In the genomic region with DNA sequence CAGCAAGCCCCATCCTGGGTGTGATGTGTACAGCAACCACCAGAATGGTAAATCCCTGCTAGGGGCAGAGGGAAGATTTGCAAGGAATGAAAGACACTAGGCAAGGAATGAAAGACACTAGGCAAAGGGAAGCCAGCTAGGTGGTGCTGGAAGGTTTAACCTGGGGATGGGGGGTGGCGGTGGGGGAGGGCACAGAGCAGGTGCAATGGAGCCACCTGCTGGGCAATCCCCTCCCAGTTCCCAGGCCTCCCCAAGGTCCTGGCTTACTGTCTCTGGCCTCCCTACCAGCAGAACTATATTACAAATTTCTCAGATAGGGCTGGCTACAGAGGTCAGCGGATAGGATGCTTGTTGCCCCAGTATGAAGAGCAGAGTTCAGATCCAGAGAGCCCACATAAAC, we compare ENCODE assay signal across 14 mouse cellular contexts. TPM values are rescaled to one million over a fixed set of nuclear protein-coding genes. Genes with fewer than 3 reads are reported as not detected.
A peak's percentile ranks its signal among the peaks of the same experiment; 100 is the strongest.
DNase-seq lines count a peak whose midpoint lies in the region; ATAC-seq and TF ChIP-seq lines count a peak whose summit lies in the region.
"Had no signal": no experiment of that assay in that cellular context is flagged by ENCODE, and none has a peak within 500 bp of the region (broad histone marks: within the 10 kb centered on the region; RNA-seq: fewer than 3 reads in every experiment).

No protein-coding gene starts in this region.

- 0 out of 2 replicates have a peak, but pooled peaks have one; percentile 18 for TF ChIP-seq CTCF in kidney, adult 2 months (conservative IDR thresholded peaks at IDR 0.05; ENCODE audit: insufficient read depth, insufficient read length, low read depth, low read length)
- peak; percentile 45; the same call in 1 of the 2 replicates for TF ChIP-seq CTCF in lung, postnatal 0 days (IDR thresholded peaks at IDR 0.05)

- peaks cover 13% of the 10 kb centered on the region; the same call in 1 of the 2 replicates for H3K4me1 ChIP-seq in kidney, adult 2 months (ENCODE audit: control insufficient read depth, insufficient read depth, low read length)
- H3K4me1 ChIP-seq in lung, postnatal 0 days (ENCODE audit: insufficient read depth, low read depth, low read length): peaks cover 6% of the 10 kb centered on the region
- peaks cover 53% of the 10 kb centered on the region for H3K4me1 ChIP-seq in embryonic facial prominence, embryonic 15.5 days
- peaks cover 26% of the 10 kb centered on the region for H3K4me1 ChIP-seq in stomach, embryonic 16.5 days (ENCODE audit: control insufficient read depth, insufficient read depth, low read length)

- no peak for TF ChIP-seq POLR2A in kidney, adult 2 months (IDR thresholded peaks at IDR 0.05; ENCODE audit: low read depth, low read length)

- WGBS in kidney, adult 2 months: 71% methylated on average over 2 of the region's 2 CpGs
- 42% methylated on average over 2 of the region's 2 CpGs for WGBS in lung, postnatal 0 days
- WGBS in embryonic facial prominence, embryonic 15.5 days: 50% methylated on average over 2 of the region's 2 CpGs
- WGBS in stomach, embryonic 16.5 days: 42% methylated on average over 2 of the region's 2 CpGs

- no peaks in the 10 kb centered on the region for H3K9me3 ChIP-seq in lung, postnatal 0 days (ENCODE audit: low read length)
- H3K9me3 ChIP-seq in embryonic facial prominence, embryonic 15.5 days (replicated peaks): no peaks in the 10 kb centered on the region
- no peaks in the 10 kb centered on the region for H3K9me3 ChIP-seq in stomach, embryonic 16.5 days (replicated peaks; ENCODE audit: control insufficient read depth, low read length)
- H3K9me3 ChIP-seq: heart, embryonic 13.5 days; liver, embryonic 15.5 days had no signal

- H3K27me3 ChIP-seq in kidney, adult 2 months (replicated peaks; ENCODE audit: control insufficient read depth, insufficient read depth, low read length): no peaks in the 10 kb centered on the region
- no peaks in the 10 kb centered on the region for H3K27me3 ChIP-seq in lung, postnatal 0 days (replicated peaks; ENCODE audit: insufficient read depth, low read length)
- no peaks in the 10 kb centered on the region for H3K27me3 ChIP-seq in embryonic facial prominence, embryonic 15.5 days
- H3K27me3 ChIP-seq in stomach, embryonic 16.5 days (ENCODE audit: control insufficient read depth, insufficient read depth, low read length): no peaks in the 10 kb centered on the region

- no peaks in the 10 kb centered on the region for H3K36me3 ChIP-seq in kidney, adult 2 months (ENCODE audit: control insufficient read depth, insufficient read depth, low read length)
- H3K36me3 ChIP-seq in lung, postnatal 0 days (ENCODE audit: insufficient read depth, low read length): no peaks in the 10 kb centered on the region
- H3K36me3 ChIP-seq in embryonic facial prominence, embryonic 15.5 days: peaks cover 11% of the 10 kb centered on the region
- H3K36me3 ChIP-seq in stomach, embryonic 16.5 days (ENCODE audit: control insufficient read depth, insufficient read depth, low read length): no peaks in the 10 kb centered on the region

- H3K9ac ChIP-seq in lung, postnatal 0 days (replicated peaks; ENCODE audit: low read depth): no peak overlapping the region
- no peak overlapping the region for H3K9ac ChIP-seq in embryonic facial prominence, embryonic 15.5 days
- peak overlapping the region; percentile 58 for H3K9ac ChIP-seq in stomach, embryonic 16.5 days (ENCODE audit: low read length)
- H3K9ac ChIP-seq: heart, embryonic 13.5 days; liver, embryonic 15.5 days had no signal

- no peak for ATAC-seq in lung, postnatal 0 days
- ATAC-seq in embryonic facial prominence, embryonic 15.5 days (ENCODE audit: insufficient number of reproducible peaks, low FRiP score, low TSS enrichment, low read depth): no peak
- no peak for ATAC-seq in stomach, embryonic 16.5 days (ENCODE audit: insufficient read depth, low FRiP score)
- no peak for ATAC-seq in activated CD4-positive, CD25-positive, alpha-beta regulatory T cell, adult 4 months

- TF ChIP-seq EP300 in lung, postnatal 0 days (IDR thresholded peaks at IDR 0.05): no peak

- no peak overlapping the region for H3K4me2 ChIP-seq in lung, postnatal 0 days (replicated peaks; ENCODE audit: low read depth, low read length)
- peak overlapping the region; percentile 22; the same call in 1 of the 2 replicates for H3K4me2 ChIP-seq in embryonic facial prominence, embryonic 15.5 days (replicated peaks)
- H3K4me2 ChIP-seq in stomach, embryonic 16.5 days (ENCODE audit: low read depth, low read length): peak overlapping the region; percentile 56
- H3K4me2 ChIP-seq: heart, embryonic 13.5 days; liver, embryonic 15.5 days had no signal

- no peak overlapping the region for H3K27ac ChIP-seq in kidney, adult 2 months (ENCODE audit: insufficient read depth, low read depth, low read length)
- 0 out of 2 replicates have a peak overlapping the region, but pooled peaks have one; percentile 57 for H3K27ac ChIP-seq in lung, postnatal 0 days (ENCODE audit: low read length)
- peak overlapping the region; percentile 85 for H3K27ac ChIP-seq in embryonic facial prominence, embryonic 15.5 days (replicated peaks)
- peak overlapping the region; percentile 91 for H3K27ac ChIP-seq in stomach, embryonic 16.5 days (ENCODE audit: low read length)
- H3K27ac ChIP-seq: heart, embryonic 13.5 days; liver, embryonic 15.5 days had no signal

- DNase-seq in kidney, adult 2 months: no peak
- no peak for DNase-seq in kidney, adult 8-10 months
- no peak for DNase-seq in lung, postnatal 0 days (ENCODE audit: low spot score)
- no peak for DNase-seq in lung, adult 18-20 months
- no peak for DNase-seq in cerebellum, adult 18-20 months
- DNase-seq: cerebellum, postnatal 10 days; midbrain, embryonic 14.5 days; right cerebral cortex, postnatal 4 days had no signal

- no peak overlapping the region for H3K4me3 ChIP-seq in kidney, adult 2 months (ENCODE audit: insufficient read depth, low read depth, low read length)
- H3K4me3 ChIP-seq in lung, postnatal 0 days (ENCODE audit: low read depth, low read length): no peak overlapping the region
- no peak overlapping the region for H3K4me3 ChIP-seq in embryonic facial prominence, embryonic 15.5 days (replicated peaks)
- H3K4me3 ChIP-seq in stomach, embryonic 16.5 days (replicated peaks; ENCODE audit: low read length): 0 out of 2 replicates have a peak overlapping the region, but pooled peaks have one; percentile 45
- H3K4me3 ChIP-seq: erythroblast, embryonic 14.5 days; heart, embryonic 13.5 days; liver, embryonic 15.5 days had no signal

RNA-seq across cellular contexts. Expression of gene Pex10, which starts 2.3 kb away (rescaled TPM):
- 23.9 and 25.6 TPM in 2 replicates for polyA plus RNA-seq in kidney, adult 2 months (2012; rRNA removed)
- polyA plus RNA-seq in lung, postnatal 0 days (2015; fragmentation: Nextera tagmentation; extraction: Ambion mirVana): 17.5 and 19.4 TPM in 2 replicates
- polyA plus RNA-seq in embryonic facial prominence, embryonic 15.5 days (2015; fragmentation: Nextera tagmentation; extraction: Ambion mirVana): 21.6 and 22.1 TPM in 2 replicates
- polyA plus RNA-seq in stomach, embryonic 16.5 days (2015; fragmentation: Nextera tagmentation; extraction: Ambion mirVana): 19.9 and 20.1 TPM in 2 replicates
- 1 to 10 TPM; 5.6 to 8.6 TPM for polyA plus RNA-seq in activated CD4-positive, CD25-positive, alpha-beta regulatory T cell, adult 4 months (2017; shearing (Covaris generic))

RNA-seq across cellular contexts. Expression of gene Plch2, which starts 7.9 kb away (rescaled TPM):
- polyA plus RNA-seq in kidney, adult 2 months (2012; rRNA removed): 0.52 and 2.3 TPM in 2 replicates
- polyA plus RNA-seq in lung, postnatal 0 days (2015; fragmentation: Nextera tagmentation; extraction: Ambion mirVana): 4.6 and 5.5 TPM in 2 replicates
- 22.4 and 24.4 TPM in 2 replicates for polyA plus RNA-seq in embryonic facial prominence, embryonic 15.5 days (2015; fragmentation: Nextera tagmentation; extraction: Ambion mirVana)
- 27.4 and 30.4 TPM in 2 replicates for polyA plus RNA-seq in stomach, embryonic 16.5 days (2015; fragmentation: Nextera tagmentation; extraction: Ambion mirVana)
- polyA plus RNA-seq in activated CD4-positive, CD25-positive, alpha-beta regulatory T cell, adult 4 months (2017; shearing (Covaris generic)): not detected
- polyA plus RNA-seq: erythroblast, embryonic 14.5 days; liver, embryonic 15.5 days had no signal

RNA-seq across cellular contexts. Expression of gene Rer1, which starts 21.7 kb away (rescaled TPM):
- 133 TPM in 2 replicates for polyA plus RNA-seq in kidney, adult 2 months (2012; rRNA removed)
- polyA plus RNA-seq in lung, postnatal 0 days (2015; fragmentation: Nextera tagmentation; extraction: Ambion mirVana): 156 and 157 TPM in 2 replicates
- polyA plus RNA-seq in embryonic facial prominence, embryonic 15.5 days (2015; fragmentation: Nextera tagmentation; extraction: Ambion mirVana): 157 and 164 TPM in 2 replicates
- polyA plus RNA-seq in stomach, embryonic 16.5 days (2015; fragmentation: Nextera tagmentation; extraction: Ambion mirVana): 171 and 183 TPM in 2 replicates
- 100 to 1,000 TPM; 109 to 129 TPM for polyA plus RNA-seq in activated CD4-positive, CD25-positive, alpha-beta regulatory T cell, adult 4 months (2017; shearing (Covaris generic))

RNA-seq across cellular contexts. Expression of gene Morn1, which starts 21.9 kb away (rescaled TPM):
- 10.4 and 12.4 TPM in 2 replicates for polyA plus RNA-seq in kidney, adult 2 months (2012; rRNA removed)
- polyA plus RNA-seq in lung, postnatal 0 days (2015; fragmentation: Nextera tagmentation; extraction: Ambion mirVana): 6.2 and 9.4 TPM in 2 replicates
- polyA plus RNA-seq in embryonic facial prominence, embryonic 15.5 days (2015; fragmentation: Nextera tagmentation; extraction: Ambion mirVana): 7.7 and 8.7 TPM in 2 replicates
- 4.8 and 6.1 TPM in 2 replicates for polyA plus RNA-seq in stomach, embryonic 16.5 days (2015; fragmentation: Nextera tagmentation; extraction: Ambion mirVana)
- 1 to 10 TPM; 1.2 to 1.6 TPM for polyA plus RNA-seq in activated CD4-positive, CD25-positive, alpha-beta regulatory T cell, adult 4 months (2017; shearing (Covaris generic))
